20 mouse cellular contexts compared by ENCODE assay signal in genomic region chr15:12235983-12236382, GRCm38 (mm10).
"Had no signal": no experiment of that assay in that cellular context is flagged by ENCODE, and none has a peak within 500 bp of the region (broad histone marks: within the 10 kb centered on the region; RNA-seq: fewer than 3 reads in every experiment).

No protein-coding gene starts in this region.

- DNase-seq: kidney, adult 8-10 months; kidney, postnatal 14 days; kidney, postnatal 4 days; layer of hippocampus, adult 9-11 months; lung, adult 2 months; lung, postnatal 14 days; lung, postnatal 4 days; right cerebral cortex, adult 18-20 months; right cerebral cortex, postnatal 14 days; right cerebral cortex, postnatal 4 days; spleen, adult 18-20 months; thymus, postnatal 25 days had no signal

- H3K4me2 ChIP-seq: limb, embryonic 13.5 days; midbrain, embryonic 15.5 days; neural tube, embryonic 12.5 days; neural tube, embryonic 15.5 days; stomach, embryonic 15.5 days had no signal

- H3K4me3 ChIP-seq: limb, embryonic 10.5 days; limb, embryonic 13.5 days; midbrain, embryonic 10.5 days; midbrain, embryonic 15.5 days; neural tube, embryonic 12.5 days; neural tube, embryonic 15.5 days; stomach, embryonic 15.5 days had no signal

- ATAC-seq: intestine, postnatal 0 days; midbrain, embryonic 15.5 days had no signal

- H3K27me3 ChIP-seq: limb, embryonic 13.5 days; midbrain, embryonic 15.5 days; neural tube, embryonic 12.5 days; neural tube, embryonic 15.5 days; stomach, embryonic 15.5 days had no signal

- H3K4me1 ChIP-seq: midbrain, embryonic 15.5 days; neural tube, embryonic 12.5 days; neural tube, embryonic 15.5 days had no signal

- H3K27ac ChIP-seq: limb, embryonic 10.5 days; limb, embryonic 13.5 days; midbrain, embryonic 10.5 days; midbrain, embryonic 15.5 days; neural tube, embryonic 12.5 days; neural tube, embryonic 15.5 days; stomach, embryonic 15.5 days had no signal

- H3K9me3 ChIP-seq: limb, embryonic 10.5 days; limb, embryonic 13.5 days; midbrain, embryonic 10.5 days; midbrain, embryonic 15.5 days; neural tube, embryonic 12.5 days; neural tube, embryonic 15.5 days; stomach, embryonic 15.5 days had no signal

- H3K9ac ChIP-seq: limb, embryonic 13.5 days; midbrain, embryonic 15.5 days; neural tube, embryonic 12.5 days; neural tube, embryonic 15.5 days; stomach, embryonic 15.5 days had no signal
